Mouse (Mus musculus): ENCODE measurements around the gene Efcab2.

DNA sequence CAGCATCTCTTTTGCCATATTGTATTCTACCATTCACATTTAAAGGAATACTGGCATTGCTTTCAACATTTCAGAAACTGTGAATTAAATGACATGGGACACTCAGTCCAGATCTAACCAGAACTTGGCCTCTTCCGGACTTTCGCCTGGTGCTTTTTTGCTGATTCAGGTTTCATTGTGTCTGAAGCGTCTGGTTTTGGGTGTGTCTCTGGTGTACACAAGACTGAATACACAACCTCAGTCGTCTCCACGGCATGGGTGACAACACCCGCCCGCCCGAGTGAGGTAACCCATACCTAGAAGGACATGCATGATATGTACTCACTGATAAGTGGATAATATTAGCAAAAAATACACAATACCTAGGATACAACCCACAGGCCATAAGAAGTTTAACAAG is 101.1 kb downstream of the Efcab2 start:
- no peak for TF ChIP-seq CTCF (IDR thresholded peaks at IDR 0.05; ENCODE audit: control insufficient read depth, insufficient read depth, low read length)
- TF ChIP-seq POLR2A (IDR thresholded peaks at IDR 0.05; ENCODE audit: borderline replicate concordance, control insufficient read depth, low read depth, low read length): no peak
